Mouse (Mus musculus): ENCODE data around the gene Stab1.

- TF ChIP-seq CTCF (conservative IDR thresholded peaks at IDR 0.05; ENCODE audit: insufficient read depth, insufficient read length, low read depth, low read length) (no peak), POLR2A (IDR thresholded peaks at IDR 0.05; ENCODE audit: low read depth, low read length) (no peak)
These were observed 31.6 kb upstream of the Stab1 start for GRCm38 (mm10) chr14:31200038-31200437.
